Mouse (Mus musculus) E14TG2a.4 (cell line): Measurements from ENCODE around the gene Mst1r.

Experiments
- CTCF ChIP-seq: conservative IDR thresholded peaks from 2 replicates; pipeline ENCODE4 v1.5.1; 2014; ENCODE audit warnings: low read length
- POU5F1 ChIP-seq: IDR thresholded peaks from 2 replicates; pipeline ENCODE4 v1.6.1; 2014; ENCODE audit warnings: low read length, borderline replicate concordance

DNA sequence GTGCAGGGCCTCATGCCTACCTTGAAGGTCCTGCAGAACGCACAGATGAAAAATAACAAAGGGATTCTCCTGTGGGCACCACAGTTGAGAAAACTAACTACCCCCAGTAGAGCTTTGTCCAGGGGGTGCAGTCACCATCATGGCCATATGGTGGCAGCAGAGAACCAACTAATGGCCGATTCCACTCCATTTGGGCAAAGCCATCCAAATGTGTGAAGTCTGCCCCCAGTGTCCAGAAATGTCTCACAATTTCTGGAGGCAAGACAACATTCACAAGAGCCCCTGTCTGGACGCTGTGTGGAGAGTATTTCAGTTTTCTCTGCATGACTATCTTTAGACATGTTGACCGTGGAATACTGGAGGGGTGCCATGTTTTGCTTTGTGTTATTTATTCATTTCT lies 1.9 kb upstream of the Mst1r start:
- TF ChIP-seq CTCF (peak; percentile 89), POU5F1 (no peak)
